Mouse (Mus musculus) right cerebral cortex, postnatal 10 days (tissue): ENCODE results near the gene Myod1.

Experiments
- DNase-seq, 2 experiments: peaks; one replicate each; pipeline ENCODE4 v3.0.0; 2021; ENCODE audit warnings: low spot score in 2 of 2

The Myod1 gene

GRCm38 (mm10) chr7:46415818-46416425 lies 39.6 kb downstream of the Myod1 start:
- DNase-seq: no peak

DNA sequence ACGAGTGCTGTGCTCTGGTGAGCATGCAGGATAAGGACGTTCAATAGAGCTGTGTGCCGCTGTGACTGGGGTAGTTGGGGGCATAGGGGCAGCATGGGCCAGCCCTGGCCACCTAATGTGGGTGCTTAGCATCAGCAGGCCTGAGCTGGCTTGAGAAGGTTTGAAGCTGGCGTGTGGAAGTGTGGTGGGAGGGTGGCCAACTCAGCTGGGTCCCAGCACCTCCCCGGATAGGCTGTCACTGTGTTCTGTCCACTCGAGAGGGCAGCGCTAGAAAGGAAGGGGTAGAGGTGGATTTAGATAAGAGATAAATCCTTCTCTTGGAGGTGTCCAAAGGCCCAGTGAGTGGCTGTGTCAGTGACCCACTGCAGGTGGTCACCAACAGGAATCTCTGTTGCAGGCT lies 41.2 kb downstream of the Myod1 start:
- DNase-seq: no peak

- DNase-seq: no peak
Observed at GRCm38 (mm10) chr7:46418102-46418622, 41.9 kb downstream of the Myod1 start.

DNA sequence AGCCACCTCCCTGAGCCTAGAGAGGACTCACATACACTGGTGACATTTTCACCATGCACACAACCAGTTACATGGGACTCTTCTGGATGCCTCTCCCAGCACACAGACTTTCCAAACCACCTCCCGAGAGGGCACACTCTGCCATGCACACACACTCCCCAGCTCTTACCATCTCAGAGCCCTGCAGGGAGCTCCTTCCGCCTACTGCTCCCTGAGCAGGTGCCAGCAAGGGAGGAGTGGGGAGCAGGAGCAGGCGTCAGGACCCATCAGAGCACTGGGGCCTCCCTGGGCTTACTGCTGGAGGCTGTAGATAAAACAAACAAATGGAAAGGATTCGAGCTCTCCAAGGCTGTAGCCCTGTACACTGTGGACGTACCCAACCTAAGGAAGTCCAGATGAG lies 45.3 kb downstream of the Myod1 start:
- DNase-seq: no peak

- peak; percentile 59 to 85 for DNase-seq
Observed at GRCm38 (mm10) chr7:46422052-46422763, 45.9 kb downstream of the Myod1 start.

- peak; percentile 79 to 83 for DNase-seq
Observed at GRCm38 (mm10) chr7:46422764-46423412, 46.6 kb downstream of the Myod1 start.

DNA sequence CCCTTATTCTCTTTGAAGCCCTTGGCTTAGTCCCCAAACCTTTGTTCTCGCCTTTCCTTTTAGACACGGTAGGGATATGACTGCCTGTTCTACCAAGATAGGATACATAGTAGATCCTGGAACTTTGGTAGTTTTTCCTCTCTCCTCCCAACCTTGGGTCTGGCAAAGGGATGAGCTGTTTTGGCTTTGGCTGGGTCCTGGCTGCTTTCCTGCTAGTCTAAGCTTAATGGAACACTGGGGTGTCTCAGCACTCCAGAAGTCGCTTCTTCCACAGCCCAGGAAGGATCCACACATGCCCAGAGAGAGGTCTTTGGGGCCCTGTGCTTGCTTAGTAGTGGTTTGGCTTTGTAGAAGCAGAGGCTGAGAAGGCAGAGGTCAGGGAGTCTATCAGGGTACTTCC lies 47.7 kb downstream of the Myod1 start:
- no peak for DNase-seq

DNA sequence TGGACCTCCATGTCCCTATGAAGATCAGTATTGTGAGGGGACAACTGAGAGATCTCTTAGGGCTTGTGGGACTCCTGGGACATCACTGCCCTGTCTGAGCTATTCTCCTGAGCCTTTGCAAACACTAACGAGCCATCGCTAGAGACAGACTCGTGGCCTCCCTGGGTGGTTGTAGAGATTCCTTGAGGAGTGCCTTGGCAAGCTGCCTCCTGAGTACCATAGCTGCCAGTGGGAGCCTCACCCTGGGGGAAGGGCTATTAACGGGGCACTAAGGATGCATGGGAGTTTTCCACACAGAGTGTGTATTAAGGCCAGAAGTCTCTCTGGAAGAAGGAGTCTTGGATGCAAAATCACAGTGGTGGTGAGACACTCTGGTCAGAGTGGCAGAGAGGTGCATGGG lies 48.7 kb downstream of the Myod1 start:
- DNase-seq: no peak
